Mouse (Mus musculus): ENCODE data around the gene Cd3eap.

DNA sequence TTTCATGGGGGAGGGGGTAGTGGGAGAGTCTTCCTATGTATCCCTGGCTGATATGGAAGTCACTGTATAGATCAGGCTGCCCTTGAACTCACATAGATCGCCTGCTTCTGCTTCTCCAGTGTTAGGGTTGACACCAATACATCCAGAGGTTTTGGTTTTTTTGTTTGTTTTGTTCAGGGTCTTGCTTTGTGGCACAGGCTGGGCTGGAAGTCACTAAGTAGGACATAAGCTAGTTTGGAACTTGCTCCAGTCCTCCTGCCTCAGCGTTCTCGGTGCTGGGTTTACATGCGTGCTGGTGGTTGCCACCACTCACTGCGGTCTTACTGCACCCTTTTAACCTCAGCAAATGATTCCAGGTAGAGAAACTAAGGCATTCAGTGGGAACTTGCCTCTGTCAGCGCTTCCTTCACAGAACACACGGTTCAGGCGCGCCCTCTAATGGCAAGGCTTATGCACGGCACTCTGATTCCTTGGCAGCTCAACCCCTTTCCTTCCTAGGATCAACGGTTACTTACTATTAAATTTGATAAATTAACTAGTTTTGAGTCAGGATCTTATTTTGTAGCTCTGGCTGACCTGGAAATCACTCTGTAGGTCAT lies 16.0 kb downstream of the Cd3eap start:
- TF ChIP-seq CTCF (IDR thresholded peaks at IDR 0.05; ENCODE audit: low read depth, low read length): peak; percentile 96
- TF ChIP-seq POLR2A (IDR thresholded peaks at IDR 0.05; ENCODE audit: insufficient read depth, low read length): no peak
- TF ChIP-seq EP300 (IDR thresholded peaks at IDR 0.05; ENCODE audit: insufficient read depth, low read depth, low read length): no peak

Data from ES-Bruce4 (cell line).